Mouse (Mus musculus): ENCODE results near the gene 9230104L09Rik.

The 9230104L09Rik gene

DNA sequence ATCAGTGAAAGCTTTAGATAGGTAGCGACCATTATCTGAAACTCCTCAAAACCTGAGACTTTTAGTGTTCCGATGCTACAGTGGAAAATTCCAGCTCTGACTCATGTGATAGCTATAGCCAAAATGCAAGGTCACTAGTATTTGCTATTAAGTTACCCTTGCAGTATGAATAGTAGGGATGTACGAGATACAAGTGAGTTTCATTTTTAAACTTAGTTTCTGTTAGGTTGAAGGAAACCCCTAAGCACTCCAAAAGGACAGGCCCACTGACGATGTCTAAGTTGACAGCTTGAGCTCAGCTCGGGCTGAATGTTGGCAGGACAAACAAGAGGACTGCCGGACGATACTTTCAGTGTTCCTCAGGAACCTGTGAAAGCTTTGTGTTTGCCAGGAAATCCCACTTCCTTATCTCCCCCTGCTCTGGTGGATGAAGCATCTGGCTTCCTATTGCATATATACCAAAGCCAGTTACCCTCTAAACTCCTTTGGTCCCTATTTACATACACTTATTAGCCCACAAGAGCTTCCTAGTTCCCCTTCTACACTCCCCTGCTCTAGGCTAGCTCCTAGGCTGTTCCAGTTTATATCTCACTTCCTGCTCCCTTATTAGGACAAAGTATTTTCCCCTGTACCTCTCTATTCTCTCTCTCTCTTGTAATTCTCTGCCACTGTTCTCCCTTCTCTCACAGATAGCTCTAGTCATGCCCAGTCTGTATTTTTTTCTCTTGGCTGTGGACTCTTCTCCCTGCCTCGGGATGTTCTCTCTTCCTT is 8.0 kb downstream of the 9230104L09Rik start:
- no peak for DNase-seq (ENCODE audit: low spot score in 2 of 2)

DNA sequence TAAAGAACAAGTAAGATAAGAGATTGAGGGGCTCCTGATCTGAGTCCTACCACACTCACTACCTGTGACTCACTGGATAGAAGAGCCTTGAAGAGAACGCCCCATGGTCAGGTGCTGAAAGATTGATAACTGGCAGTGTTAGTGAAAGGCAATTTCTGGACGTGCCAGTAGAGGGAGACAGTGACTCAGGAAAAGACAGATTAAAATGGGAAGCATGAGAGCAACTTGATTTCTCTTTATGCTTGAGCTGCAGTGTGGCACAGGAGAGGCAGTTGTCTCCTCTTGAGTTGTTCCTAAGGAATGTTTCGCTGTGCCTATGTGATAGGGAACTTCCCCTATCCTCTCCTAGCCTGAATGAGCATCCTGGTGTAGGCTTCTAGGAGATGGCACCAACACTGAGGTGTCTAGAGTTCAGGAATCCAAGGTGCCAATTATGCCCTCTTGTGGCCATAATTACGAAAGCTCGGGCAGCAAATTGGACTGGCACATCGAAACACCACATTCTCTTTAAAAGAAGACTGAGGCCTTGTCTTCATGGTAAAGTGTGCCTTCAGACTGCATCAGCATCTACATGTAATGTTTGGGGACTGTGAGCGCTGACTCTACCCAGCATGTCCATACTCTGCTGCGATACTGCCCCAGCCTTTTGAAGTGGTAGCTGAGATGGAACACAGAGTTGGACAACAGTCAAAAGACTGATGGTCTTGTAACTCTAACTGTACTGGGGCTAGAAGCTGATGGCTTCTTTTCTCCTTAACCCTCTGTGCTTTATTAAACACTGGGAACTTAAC is 13.5 kb downstream of the 9230104L09Rik start:
- peak; percentile 1 to 63 for DNase-seq (ENCODE audit: low spot score in 2 of 2)

DNA sequence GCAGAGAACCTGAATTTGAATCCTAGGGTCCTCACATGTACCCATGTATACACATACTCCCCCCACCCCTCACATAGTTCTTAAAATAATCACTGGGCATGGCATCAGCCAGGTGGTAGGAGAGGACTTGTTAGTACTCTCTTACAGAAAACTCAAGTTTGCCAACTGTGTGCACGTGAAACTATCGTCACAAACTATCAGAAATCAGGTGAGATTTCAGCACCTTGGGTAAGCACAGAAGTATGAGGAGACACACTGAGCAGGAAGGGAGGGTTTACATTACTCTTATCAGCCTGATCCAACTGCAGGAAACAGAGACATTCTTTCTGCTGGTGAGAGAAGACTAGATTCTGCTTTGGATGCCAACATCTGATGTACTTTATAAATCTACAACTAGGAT is 25.6 kb downstream of the 9230104L09Rik start:
- DNase-seq (ENCODE audit: low spot score in 2 of 2): no peak

DNA sequence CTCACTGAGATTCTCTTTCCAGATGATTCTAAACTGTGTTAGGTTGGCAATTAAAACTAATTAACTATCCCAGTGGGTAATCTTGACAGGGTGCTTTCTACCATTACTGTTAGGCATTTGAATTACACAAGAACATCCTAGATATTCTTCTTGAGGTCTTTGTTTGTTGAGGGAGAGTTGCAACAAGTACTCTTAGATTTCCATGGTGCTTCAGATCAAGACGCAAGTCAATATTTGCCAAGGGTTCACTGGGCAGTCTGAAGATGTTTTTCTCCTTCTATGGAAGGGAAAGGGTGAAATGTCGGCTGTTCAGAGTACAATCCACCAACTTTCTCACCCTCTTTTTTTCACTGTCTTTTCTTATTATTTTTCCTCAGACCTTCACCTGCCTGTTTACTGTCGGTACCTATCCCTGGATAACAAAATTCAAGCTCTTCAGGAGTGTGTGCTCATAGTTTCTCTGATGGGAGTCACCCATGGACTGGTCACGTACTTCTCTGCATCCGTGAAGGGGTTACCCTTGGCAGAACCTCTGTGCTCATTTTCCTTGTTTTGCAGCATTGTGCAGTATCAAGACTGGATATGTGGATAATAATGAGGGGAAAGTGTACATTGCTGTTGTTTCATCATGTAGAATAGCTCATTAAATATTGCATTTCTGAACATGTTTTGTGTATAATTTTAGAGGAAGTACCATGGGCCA is 26.6 kb downstream of the 9230104L09Rik start:
- DNase-seq (ENCODE audit: low spot score in 2 of 2): no peak

DNA sequence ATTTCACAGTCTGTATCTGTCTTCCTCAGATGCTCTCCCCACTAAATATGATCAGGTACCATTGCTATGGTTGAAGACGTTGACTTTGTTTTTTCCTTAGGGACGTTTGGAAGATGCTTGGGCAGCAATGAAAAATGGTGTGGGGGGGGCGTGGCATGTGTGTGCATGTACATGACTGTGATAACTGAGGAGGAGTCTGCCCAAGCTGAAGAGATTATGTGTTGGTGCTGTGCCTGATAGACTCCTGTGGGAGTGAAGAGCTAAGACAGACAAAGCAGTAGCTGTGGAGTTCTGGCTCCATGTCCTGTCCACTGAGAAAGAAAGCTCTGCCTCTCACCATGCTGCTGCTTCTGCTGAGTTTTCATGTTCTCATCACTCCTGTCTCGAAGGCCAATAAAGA is 29.9 kb downstream of the 9230104L09Rik start, which contains the start of gene Cst9:
TSS of gene Cst9 (plus strand) at position 236 of the 400 bp plus-strand sequence.
- no peak for DNase-seq (ENCODE audit: low spot score in 2 of 2)

DNA sequence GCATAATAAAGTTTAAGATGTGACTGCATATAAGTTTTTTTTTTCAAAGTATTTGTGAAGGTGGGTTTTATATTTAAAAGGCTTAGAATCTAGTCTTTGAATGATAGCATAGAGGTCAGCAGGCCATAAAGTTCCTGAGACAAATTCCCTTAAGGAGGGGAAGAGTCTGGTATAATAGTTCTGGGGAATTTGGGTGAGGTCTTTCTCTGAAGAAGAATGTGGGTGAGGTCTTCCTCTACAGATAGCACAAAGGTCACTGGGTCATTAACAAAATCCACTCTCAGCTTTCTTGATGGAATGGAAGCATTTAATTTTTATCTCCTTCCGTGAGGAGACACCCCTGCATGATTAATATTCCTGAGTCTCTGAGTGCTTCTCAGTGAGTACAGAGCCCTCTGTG is 38.9 kb downstream of the 9230104L09Rik start:
- no peak for DNase-seq (ENCODE audit: low spot score in 2 of 2)

DNA sequence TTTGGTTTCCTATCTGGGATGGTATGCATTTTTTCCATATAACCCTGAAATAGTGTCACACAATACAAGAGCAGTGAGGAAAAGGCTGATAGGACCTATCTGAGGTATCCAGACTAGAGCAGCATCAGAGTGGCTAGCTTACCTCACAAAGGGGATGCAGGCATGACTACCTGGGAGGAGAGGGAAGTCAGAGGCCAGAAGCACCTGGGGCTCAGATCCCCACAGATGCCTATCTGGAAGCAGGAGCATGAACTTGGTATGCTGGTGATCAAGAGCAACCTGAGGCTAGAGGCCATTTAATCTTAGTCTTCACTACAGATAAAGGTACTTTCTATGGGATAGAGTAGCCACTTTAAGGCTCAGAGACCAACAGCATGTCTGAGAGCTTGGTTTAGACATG is 44.9 kb downstream of the 9230104L09Rik start, which contains the start of gene Cst13:
TSS of gene Cst13 (plus strand) at position 173 of the 400 bp plus-strand sequence.
- DNase-seq (ENCODE audit: low spot score in 2 of 2): no peak

DNA sequence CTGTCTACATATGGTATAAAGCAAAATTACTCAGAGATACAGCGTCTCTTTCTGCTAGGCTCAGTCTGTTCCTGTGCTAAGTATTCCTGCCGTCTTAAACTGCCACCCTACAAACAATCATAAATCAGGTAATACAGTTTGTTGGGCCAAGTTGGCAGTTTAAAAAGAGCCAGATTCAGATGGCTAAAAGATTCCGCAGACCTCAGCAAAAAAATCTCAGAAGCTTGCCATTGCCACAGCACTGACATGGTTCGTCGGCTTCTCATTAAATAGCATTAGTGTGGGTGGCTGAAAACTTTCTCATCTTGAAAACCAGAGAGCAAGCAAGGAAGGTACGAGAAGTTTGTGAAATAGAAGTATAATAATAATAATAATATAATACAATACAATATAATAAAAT is 58.1 kb downstream of the 9230104L09Rik start:
- no peak for DNase-seq (ENCODE audit: low spot score in 2 of 2)

DNA sequence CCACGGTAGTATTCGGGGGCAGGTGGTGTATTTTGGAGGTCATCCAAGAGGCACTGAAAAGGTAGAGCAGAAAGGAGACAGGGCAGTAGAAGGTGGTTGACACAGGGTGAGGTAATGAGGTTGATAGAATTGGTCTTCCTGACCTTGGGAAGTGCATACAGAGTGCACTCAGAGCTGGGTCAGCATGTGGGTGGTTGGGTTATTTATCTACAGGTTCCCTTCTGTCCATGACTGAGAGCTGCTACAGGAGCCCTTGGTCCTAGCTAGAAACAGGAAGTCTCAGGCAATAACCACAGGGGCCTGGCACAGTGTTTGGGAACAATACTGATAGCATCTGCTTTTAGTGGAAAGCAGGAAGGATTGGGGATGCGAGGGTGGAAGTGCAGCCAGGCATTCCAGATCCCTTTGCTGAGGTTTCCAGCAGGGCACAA is 63.3 kb downstream of the 9230104L09Rik start:
- DNase-seq (ENCODE audit: low spot score in 2 of 2): no peak

DNA sequence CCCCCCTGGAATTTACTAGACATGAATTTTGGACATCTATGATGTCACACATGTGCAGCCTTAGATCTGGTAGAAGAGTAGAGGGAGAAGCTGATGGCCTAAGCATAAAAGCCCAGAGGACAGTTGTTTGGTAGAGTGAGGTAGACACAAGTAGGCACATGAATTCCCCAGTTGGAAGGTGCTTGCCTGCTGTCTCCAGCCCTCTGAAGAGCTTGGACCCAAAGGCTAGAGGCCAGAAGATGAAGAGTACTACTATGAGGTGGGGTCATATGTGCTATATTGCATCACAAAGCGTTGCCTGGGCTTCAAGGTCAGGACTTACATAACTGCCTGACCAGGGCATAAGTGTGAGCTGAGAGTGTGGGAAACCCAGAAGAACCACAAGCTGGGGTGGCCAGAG is 66.4 kb downstream of the 9230104L09Rik start, which contains the start of gene Cst8:
TSS of gene Cst8 (plus strand) at position 301 of the 400 bp plus-strand sequence.
- DNase-seq (ENCODE audit: low spot score in 2 of 2): no peak
